Mouse (Mus musculus) hindbrain, postnatal 0 days (tissue): ENCODE results near the gene Zfp280d. TPM values are rescaled to one million over a fixed set of nuclear protein-coding genes. Genes with fewer than 3 reads are reported as not detected.
"Not testable (repeated sequence)": the region's sequence is repeated elsewhere in the genome, so short reads cannot be mapped to it uniquely, and the experiment has no call there.

ENCODE experiments used
- ATAC-seq: fragments of 200-750 bp; cut with Nextera tagmentation; 2 replicates; pipeline ENCODE4 v1.8.0; 2017; ENCODE audit warnings: mild to moderate bottlenecking, moderate TSS enrichment, moderate library complexity
- DNase-seq: peaks from one replicate; pipeline ENCODE4 v3.0.0-alpha.2; 2015; ENCODE audit warnings: low spot score
- H3K27ac ChIP-seq: fragments of 300-500 bp; sonication (generic); 2 replicates; pipeline ENCODE4 v1.5.1; 2014; ENCODE audit warnings: mild to moderate bottlenecking
- H3K27me3 ChIP-seq: fragments of 300-500 bp; sonication (generic); 2 replicates; pipeline ENCODE4 v1.6.1; 2014; ENCODE audit warnings: low read length, mixed read lengths; ENCODE audit not compliant: insufficient read depth
- H3K36me3 ChIP-seq: fragments of 300-500 bp; sonication (generic); 2 replicates; pipeline ENCODE4 v1.6.1; 2014; ENCODE audit warnings: low read length, mixed read lengths; ENCODE audit not compliant: insufficient read depth
- H3K4me1 ChIP-seq: fragments of 300-500 bp; sonication (generic); 2 replicates; pipeline ENCODE4 v1.6.1; 2014; ENCODE audit warnings: antibody characterized with exemption, low read length, mixed read lengths; ENCODE audit not compliant: insufficient read depth
- H3K4me2 ChIP-seq: fragments of 300-500 bp; sonication (generic); 2 replicates; pipeline ENCODE4 v1.6.1; 2014; ENCODE audit warnings: low read depth, mild to moderate bottlenecking, low read length, moderate library complexity, mixed read lengths
- H3K4me3 ChIP-seq: fragments of 300-500 bp; sonication (generic); 2 replicates; pipeline ENCODE4 v1.5.1; 2014; ENCODE audit warnings: low read length
- H3K9ac ChIP-seq: fragments of 300-500 bp; sonication (generic); replicated peaks from 2 replicates; pipeline ENCODE4 v1.6.1; 2014; ENCODE audit warnings: mild to moderate bottlenecking, low read length, moderate library complexity, mixed read lengths
- H3K9me3 ChIP-seq: fragments of 300-500 bp; sonication (generic); 2 replicates; pipeline ENCODE4 v1.6.1; 2016; ENCODE audit warnings: low read length, mixed read lengths
- CTCF ChIP-seq: IDR thresholded peaks from 2 replicates; pipeline ENCODE4 v1.5.1; 2016; ENCODE audit warnings: antibody characterized with exemption, control low read depth, low read depth
- WGBS: fragments of 180-500 bp; shearing (Covaris S2); extraction: QIAGEN DNeasy Blood & Tissue Kit; methylation state at CpG from one replicate; pipeline ENCODE4 v1.1.7; 2014; 5-methylcytosine and 5-hydroxymethylcytosine counted together
- polyA plus RNA-seq: library from polyadenylated mRNA; unstranded; fragments of >200 nt; fragmentation: Nextera tagmentation; extraction: Ambion mirVana; gene quantifications from 2 replicates; pipeline ENCODE4 v1.2.1, GENCODE M21; 2015
- total RNA-seq: library from RNA; depleted of rRNA; stranded (reverse); fragments of >200 nt; gene quantifications from 2 replicates; pipeline ENCODE4 v1.2.3, GENCODE M21; 2014

Zfp280d gene
- total and polyA plus RNA-seq, 2 experiments from 2014 or later, result 28.8 to 45.6 TPM

GRCm38 (mm10) chr9:72400121-72400520, 125.5 kb downstream of the Zfp280d start:
- no peaks in the 10 kb centered on the region for H3K4me1 ChIP-seq
- TF ChIP-seq CTCF, result no peak
- no peaks in the 10 kb centered on the region; the same call in 1 of the 2 replicates for H3K27me3 ChIP-seq
- H3K27ac ChIP-seq, result no peak overlapping the region
- DNase-seq (no peak), ATAC-seq (no peak)
- 39% methylated on average over 4 of the region's 4 CpGs for WGBS
- H3K4me3 ChIP-seq, result no peak overlapping the region
- no peaks in the 10 kb centered on the region for H3K36me3 ChIP-seq
- no peak overlapping the region for H3K9ac ChIP-seq
- no peak overlapping the region for H3K4me2 ChIP-seq
- H3K9me3 ChIP-seq, result no peaks in the 10 kb centered on the region

GRCm38 (mm10) chr9:72401769-72402168, 127.1 kb downstream of the Zfp280d start:
- H3K4me3 ChIP-seq, H3K9me3 ChIP-seq, DNase-seq, H3K4me2 ChIP-seq, H3K36me3 ChIP-seq, H3K9ac ChIP-seq, H3K4me1 ChIP-seq, H3K27me3 ChIP-seq, H3K27ac ChIP-seq, ATAC-seq: not testable (repeated sequence)
- TF ChIP-seq CTCF, result 0 out of 2 replicates have a peak, but pooled peaks have one; percentile 18
- 72% methylated on average over 4 of the region's 4 CpGs for WGBS

- Histone ChIP-seq H3K9ac (no peak overlapping the region), H3K4me3 (no peak overlapping the region), H3K27ac (no peak overlapping the region), H3K36me3 (no peaks in the 10 kb centered on the region), H3K27me3 (no peaks in the 10 kb centered on the region; the same call in 1 of the 2 replicates), H3K4me2 (no peak overlapping the region), H3K4me1 (no peaks in the 10 kb centered on the region), H3K9me3 (no peaks in the 10 kb centered on the region)
- DNase-seq (no peak), ATAC-seq (no peak)
- no peak for TF ChIP-seq CTCF
- 70% methylated on average over 6 of the region's 6 CpGs for WGBS
Measured at GRCm38 (mm10) chr9:72403421-72403820, 128.8 kb downstream of the Zfp280d start.

- 91% methylated on average over 8 of the region's 8 CpGs for WGBS
- TF ChIP-seq CTCF, result no peak
Measured at GRCm38 (mm10) chr9:72404446-72404845, 129.8 kb downstream of the Zfp280d start.

GRCm38 (mm10) chr9:72404934-72405333, 130.3 kb downstream of the Zfp280d start:
- WGBS, result 79% methylated on average over 3 of the region's 3 CpGs
- Histone ChIP-seq H3K27me3 (no peaks in the 10 kb centered on the region), H3K4me1 (no peaks in the 10 kb centered on the region), H3K4me2 (no peak overlapping the region), H3K9me3 (no peaks in the 10 kb centered on the region), H3K9ac (no peak overlapping the region), H3K36me3 (no peaks in the 10 kb centered on the region), H3K27ac (no peak overlapping the region), H3K4me3 (no peak overlapping the region)
- ATAC-seq, result no peak
- DNase-seq, result no peak
- no peak for TF ChIP-seq CTCF

More at GRCm38 (mm10) chr9:72404446-72404845, 129.8 kb downstream of the Zfp280d start:
- H3K27me3 ChIP-seq, result no peaks in the 10 kb centered on the region; the same call in 1 of the 2 replicates
- no peaks in the 10 kb centered on the region for H3K9me3 ChIP-seq
- no peaks in the 10 kb centered on the region for H3K4me1 ChIP-seq
- H3K9ac ChIP-seq, result no peak overlapping the region
- ATAC-seq (no peak), DNase-seq (no peak)
- no peak overlapping the region for H3K27ac ChIP-seq
- H3K4me3 ChIP-seq, result no peak overlapping the region
- no peaks in the 10 kb centered on the region for H3K36me3 ChIP-seq
- no peak overlapping the region for H3K4me2 ChIP-seq

- no peaks in the 10 kb centered on the region for H3K9me3 ChIP-seq
- no peak for TF ChIP-seq CTCF
- no peak overlapping the region for H3K9ac ChIP-seq
- no peaks in the 10 kb centered on the region for H3K36me3 ChIP-seq
- H3K4me2 ChIP-seq, result no peak overlapping the region
- H3K4me1 ChIP-seq, result no peaks in the 10 kb centered on the region
- ATAC-seq (no peak), DNase-seq (no peak)
- H3K27ac ChIP-seq, result no peak overlapping the region
- 90% methylated on average over 9 of the region's 9 CpGs for WGBS
- H3K27me3 ChIP-seq, result no peaks in the 10 kb centered on the region
- no peak overlapping the region for H3K4me3 ChIP-seq
Measured at GRCm38 (mm10) chr9:72405882-72406638, 131.4 kb downstream of the Zfp280d start.

GRCm38 (mm10) chr9:72408131-72408586, 133.5 kb downstream of the Zfp280d start:
- peak overlapping the region; percentile 22 for H3K4me3 ChIP-seq
- peak; percentile 84 for ATAC-seq
- WGBS, result 9% methylated on average over 12 of the region's 12 CpGs

More at GRCm38 (mm10) chr9:72408131-72408586, 133.5 kb downstream of the Zfp280d start:
- H3K4me2 ChIP-seq, result peak overlapping the region; percentile 50
- DNase-seq, result peak; percentile 93
- H3K9me3 ChIP-seq, result no peaks in the 10 kb centered on the region
- H3K27me3 ChIP-seq, result no peaks in the 10 kb centered on the region
- H3K9ac ChIP-seq, result no peak overlapping the region
- H3K36me3 ChIP-seq, result no peaks in the 10 kb centered on the region
- no peaks in the 10 kb centered on the region for H3K4me1 ChIP-seq
- H3K27ac ChIP-seq, result no peak overlapping the region
- TF ChIP-seq CTCF, result peak; percentile 96
